Mouse (Mus musculus): Measurements from ENCODE around the gene Rin2.

GRCm38 (mm10) chr2:145871308-145871707, 196.3 kb downstream of the Rin2 start:
- no peak for TF ChIP-seq CTCF (IDR thresholded peaks at IDR 0.05; ENCODE audit: low read depth)
- TF ChIP-seq EP300 (IDR thresholded peaks at IDR 0.05; ENCODE audit: low read depth) = no peak
